Mouse (Mus musculus) cerebellum, adult 11-12 months (tissue): ENCODE measurements at regions not wholly inside any gene's neighbourhood (a gene's known extent, or its start where the extent isn't known, plus 50 kb on each side); places are given as distances from the start of the nearest gene placed in this dataset.

ENCODE experiments used
- DNase-seq: peaks from one replicate; pipeline ENCODE4 v3.0.0; 2022

DNA sequence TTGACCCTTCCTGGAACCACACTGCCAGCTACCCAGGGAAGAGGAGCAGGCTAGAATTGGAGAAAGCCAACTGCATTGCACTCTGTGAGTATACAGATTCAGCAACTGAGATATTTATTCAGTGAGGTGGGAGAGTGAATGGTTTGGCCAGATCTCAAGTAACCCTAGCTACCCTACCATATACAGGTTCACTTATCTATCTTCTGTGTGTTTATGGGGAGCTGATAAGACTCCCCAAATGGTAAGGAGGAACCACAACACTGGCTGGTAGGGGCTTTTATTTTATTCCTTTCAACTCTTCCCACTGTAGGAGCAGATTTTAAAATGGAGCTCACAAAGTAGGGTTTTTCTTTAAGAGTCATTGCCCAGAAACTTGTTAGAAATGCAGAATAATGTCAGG is 62.9 kb downstream of the Arrdc3 start:
- no peak for DNase-seq

DNA sequence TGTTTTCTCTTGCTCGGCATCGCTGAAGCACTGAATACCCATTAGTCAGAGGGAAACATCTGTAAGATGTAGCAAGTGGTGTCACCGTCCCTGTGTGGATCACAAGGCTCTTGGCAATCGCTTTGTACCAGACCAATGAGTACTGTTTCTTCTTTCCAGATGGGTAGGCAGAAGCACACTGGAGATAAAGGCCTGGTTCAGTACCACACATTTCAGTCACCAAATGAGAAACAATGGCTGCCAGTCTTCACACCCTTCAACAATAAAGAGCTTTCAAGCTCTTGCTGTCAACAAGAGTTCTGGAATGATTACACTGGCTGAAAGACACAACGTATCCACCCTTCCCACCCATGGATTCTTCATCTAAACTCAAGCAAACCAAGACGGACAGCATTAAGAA is 64.5 kb downstream of the Arrdc3 start:
- peak; percentile 23 for DNase-seq

DNA sequence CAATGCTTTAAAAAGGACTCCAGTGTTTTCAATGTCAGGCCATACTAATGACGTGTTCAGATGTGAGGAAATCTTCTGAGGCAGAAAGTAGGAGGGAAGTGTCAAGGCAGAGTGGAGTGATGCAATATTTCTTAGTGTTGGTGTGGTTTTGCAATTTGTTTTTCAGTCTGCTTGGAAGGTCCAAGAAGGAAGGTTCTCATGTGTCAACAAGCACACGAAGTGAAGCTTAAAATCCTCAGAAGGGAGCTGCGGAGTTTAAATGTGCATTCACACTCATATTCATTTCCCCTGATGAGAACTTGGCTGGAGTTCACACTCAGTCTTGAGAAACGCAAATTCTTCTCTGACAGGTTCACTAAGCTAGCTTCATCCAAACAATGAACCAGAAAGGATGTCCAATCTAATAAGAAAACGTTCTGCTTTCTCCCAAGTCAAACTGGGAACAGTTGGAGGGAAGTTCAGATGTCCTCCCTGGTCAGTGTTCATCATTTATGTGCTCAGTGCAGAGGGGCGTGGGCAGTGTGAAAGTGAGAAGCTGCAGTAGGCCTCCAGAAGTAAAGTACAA is 66.0 kb downstream of the Arrdc3 start:
- no peak for DNase-seq

DNA sequence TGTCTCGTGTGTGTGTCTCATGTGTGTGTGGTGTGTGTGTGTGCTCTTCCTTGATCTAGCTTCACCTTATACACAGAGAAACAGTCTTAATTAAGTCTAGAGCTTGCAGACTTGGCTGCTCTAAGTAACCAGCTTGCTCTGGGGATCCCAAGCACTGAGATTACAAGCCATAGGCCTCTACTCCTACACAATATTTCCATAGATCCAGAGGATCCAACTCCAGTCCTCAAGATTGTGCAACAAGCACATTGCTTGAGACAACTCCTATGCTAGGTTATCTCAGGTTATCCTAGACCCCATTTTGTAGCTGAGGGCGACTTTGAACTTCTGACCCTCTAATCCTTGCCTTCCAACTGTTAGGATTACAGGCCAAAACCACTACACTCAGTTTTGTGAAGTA is 67.1 kb downstream of the Arrdc3 start:
- DNase-seq: no peak

DNA sequence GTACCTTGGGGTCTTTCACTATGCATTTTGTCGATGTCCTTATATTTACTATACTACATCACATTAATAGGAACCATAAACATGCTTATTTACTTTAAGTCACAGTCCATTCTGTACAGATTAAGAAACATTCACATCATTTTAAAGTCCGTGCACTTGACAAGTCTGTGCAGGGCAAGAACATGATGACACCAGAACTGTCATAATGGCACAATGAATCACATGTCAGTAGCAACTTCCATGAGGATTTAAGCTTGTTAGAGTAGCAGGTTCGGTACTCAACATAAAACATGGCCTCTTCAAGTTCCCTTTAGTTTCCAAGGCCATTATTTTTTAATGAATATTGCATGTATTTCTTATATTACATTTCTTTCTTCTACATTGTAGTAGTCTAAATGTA is 67.6 kb downstream of the Arrdc3 start:
- DNase-seq: no peak

DNA sequence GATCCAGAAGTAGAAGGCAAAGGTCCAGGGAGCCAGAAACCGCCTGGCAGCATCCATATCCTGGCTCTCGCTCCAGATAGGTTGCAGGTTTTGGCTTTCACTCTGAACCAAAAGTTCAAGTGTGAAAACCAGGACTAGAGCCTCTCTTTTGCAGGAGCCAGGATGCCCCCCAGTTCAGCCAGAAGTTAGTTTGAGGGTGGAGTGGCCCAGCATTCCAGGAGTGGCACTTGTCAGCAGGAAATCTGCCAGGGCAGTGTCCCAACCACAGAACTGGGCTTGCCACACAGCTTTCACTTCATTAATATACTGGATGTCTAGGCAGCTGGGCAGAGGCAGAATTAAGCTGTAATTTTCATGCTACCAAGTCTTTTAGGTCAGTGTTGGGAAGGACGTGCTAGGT is 68.1 kb downstream of the Arrdc3 start:
- DNase-seq: no peak

DNA sequence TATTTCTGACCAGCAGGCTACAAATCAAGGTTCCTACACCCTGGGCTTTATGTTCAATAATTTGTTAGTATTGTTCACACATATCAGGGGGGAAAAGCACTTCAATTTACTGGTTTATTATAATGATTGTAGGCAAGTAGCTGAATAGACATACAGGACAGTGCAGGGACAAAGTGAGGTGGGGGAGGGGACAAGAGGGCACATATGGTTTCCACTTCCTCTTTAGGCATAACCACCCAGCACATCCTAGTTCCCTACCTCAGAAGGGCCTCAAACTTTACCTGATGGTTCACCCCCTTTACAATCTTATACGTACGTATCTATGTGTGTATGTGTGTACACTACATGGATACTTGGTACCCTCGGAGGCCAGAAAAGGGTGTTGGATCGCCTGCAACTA is 69.7 kb downstream of the Arrdc3 start:
- DNase-seq: no peak

DNA sequence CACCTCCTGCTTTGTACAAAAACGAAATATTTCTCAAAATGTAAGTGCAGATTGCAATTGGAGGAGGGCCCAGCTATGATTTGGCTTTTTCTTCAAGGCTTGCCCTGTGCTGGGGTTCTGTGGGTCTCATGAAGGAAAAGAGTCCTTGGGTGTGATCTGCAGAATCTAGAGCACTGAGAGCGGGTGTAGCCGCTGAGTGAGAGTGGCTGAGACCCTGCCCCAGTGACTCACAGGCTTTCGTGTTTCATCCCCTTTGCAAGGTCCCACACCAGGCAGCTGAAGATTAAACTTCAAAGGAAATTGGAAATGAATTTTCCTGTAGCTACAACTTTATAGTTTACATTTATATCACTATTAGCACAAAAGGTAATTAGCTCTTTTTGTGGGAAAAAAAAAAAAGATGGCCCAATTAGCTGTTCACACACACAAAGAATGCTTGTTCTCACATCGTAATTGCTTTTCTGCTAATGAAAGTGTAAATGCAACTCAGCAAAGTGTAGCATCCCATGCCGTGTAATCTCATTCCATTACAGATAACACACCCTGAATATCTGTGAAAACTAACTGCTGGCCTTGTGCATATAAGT is 71.0 kb downstream of the Arrdc3 start:
- DNase-seq: no peak

DNA sequence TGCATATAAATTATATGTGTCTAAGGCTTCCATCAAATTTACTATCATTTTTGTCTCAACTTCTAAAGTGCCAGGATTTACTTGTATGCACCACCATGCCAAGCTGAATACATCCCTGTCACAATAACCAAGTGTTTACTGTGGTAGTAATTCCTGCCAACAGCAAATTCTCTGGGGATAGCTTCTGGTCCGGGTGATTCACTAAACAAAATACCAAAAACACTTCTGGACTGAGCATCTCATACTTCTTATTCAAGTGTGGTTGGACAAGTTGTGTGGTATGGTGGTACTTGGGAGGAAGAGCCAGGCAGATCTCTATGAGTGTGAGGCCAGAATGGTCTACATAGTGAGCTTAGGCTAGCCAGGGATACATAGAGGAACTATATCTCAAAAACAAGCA is 73.8 kb downstream of the Arrdc3 start:
- DNase-seq: no peak

DNA sequence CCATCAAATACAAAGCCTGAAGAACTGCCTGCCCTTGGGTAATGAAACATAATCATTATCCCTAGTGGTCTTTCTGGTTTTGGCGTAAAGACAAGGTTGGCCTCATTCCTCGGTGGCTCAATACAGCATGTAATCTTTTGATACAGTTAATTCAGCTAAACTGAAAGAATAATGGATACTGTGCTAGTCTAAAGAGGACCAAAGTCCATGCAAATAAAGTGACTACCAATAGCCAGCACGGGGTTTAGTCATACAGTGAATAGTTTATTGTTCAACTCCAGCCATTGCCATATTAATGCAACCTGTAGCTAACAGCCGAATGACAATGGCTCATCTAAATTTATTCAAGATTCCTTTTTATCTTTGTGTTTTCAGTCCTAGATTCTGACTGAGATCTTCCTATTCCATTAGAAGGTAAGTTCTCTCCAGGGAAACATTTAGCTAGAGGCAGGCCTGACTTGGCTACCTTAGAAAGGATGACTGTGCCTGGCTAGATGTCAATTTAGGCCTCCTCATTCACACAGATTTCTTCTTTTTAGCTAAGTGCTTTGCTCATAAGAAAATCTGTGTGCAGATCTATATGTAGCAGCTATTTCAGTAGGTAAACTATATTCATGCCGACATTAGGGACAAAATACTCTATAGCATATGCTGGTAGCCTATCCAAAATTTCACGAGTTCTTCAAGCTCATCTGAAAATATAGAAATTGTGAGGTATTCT is 74.4 kb downstream of the Arrdc3 start:
- DNase-seq: no peak

DNA sequence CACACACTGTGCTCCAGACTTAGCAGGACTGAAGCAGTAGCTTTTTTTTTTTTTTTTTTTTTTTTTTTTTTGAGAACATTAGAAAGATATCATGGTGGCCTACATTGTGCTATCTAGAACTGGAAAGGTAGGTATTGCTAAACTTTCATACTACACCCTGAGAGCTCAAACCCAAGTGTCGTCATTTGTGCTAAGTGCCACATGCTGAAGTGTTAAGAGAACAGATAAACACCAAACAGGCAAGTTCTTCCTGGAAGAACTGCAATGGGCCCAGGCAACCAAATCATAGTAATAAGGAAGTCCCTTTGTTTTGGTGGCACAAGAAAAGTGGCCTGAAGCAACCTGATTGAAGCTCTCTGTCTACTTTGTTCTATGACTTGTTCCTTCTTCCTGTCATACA is 76.6 kb downstream of the Arrdc3 start:
- no peak for DNase-seq

DNA sequence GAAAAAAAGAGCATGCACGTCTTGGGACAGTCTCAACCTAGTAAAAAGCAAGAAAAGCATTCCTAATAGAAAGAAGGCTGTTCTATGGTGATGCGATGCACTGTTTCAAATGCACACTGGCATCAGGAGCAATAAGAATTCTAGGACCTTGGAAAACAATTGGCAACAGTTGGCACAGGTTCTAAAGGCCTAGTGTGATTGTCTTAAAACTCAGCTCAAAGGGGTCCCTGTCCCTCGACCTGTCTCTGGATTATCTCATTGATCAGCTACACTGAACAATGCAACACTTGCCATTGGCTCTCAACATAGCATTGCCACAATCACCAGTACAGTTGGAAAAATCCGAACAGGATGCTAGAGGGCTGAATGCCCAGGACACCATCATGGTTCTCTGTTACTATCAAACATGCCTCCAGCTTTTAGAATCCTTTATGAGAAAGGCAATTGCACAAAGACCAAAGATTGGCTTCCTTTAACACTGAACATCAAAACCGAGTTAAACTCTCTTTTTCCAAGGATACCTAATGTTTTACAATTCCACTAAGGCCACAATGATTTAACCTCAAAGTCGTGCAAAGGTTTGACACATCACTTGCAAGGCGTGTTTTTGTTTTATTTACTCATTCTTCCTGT is 78.9 kb downstream of the Arrdc3 start:
- DNase-seq: no peak

DNA sequence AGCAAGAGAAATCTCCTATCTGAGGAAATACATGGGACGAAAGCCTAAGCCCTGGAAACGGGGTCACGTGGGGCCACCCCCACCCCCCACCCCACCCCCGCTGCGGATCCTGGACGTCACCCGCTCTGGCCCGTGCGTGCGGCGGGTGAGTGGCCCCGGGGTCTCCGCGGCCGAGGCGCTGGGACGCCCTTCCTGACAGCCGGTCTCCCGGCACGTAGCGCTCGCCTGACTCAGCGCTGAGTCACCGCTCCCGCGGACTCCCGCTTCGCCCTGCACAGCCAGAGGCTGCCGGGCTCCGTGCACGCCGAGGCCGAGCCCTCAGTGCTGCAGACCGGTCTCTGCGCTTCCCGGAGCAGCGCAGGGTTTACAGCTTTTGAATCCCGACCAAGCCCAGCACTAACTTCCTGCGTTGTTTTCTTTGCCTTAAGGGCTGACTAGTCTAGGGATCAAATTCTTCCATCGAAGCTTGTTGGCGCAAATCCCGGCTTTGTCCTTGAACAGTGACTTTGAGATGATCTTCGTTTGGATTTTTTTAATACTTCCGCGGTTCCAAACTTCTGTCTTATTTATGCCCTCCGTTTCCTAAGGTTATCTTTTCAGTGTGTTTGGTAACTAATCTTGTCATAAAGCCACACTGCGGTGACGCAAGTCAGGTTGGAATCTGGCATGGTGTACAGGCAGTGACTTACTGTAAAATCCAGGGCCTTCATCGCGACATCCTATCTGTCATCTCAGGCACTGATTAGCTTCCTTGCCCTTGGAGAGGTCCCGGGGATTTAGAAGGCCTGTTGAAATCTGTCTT is 79.8 kb downstream of the Arrdc3 start:
- peak; percentile 71 for DNase-seq

DNA sequence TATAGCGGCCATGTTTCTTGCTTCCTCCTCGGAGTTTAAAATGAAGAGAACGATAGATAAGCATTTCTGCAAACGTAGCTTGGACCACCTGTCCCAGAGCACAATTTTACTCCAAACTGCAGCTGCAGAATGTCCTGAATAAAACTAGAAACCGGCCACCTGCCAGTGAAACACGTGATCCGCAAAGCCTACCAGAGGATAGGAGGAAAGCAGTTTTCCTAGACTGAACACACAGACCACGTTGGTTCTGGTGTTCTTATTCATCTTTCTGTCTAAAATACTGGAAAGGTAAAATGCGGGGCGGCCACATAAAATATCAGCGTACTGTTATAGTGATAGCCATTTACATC is 80.4 kb downstream of the Arrdc3 start:
- no peak for DNase-seq

DNA sequence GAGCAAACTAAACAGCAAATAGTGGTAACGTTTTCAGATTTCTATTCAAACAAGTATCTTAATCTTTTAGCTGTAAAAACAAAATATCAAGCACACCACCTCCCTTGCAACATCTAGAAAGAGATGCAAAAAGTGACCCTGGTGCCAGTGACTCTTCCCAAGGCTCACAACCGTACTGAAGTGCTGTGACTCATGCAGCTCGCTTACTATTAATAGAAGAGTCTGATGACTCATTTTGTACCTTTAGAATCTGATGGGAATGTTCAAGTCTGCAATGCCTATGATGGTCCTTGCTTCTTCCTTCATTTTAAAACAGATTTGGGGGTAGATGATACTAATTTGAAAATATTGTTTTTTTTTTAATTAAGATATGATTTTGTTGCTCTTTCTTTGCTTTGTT is 88.5 kb downstream of the Arrdc3 start:
- no peak for DNase-seq

DNA sequence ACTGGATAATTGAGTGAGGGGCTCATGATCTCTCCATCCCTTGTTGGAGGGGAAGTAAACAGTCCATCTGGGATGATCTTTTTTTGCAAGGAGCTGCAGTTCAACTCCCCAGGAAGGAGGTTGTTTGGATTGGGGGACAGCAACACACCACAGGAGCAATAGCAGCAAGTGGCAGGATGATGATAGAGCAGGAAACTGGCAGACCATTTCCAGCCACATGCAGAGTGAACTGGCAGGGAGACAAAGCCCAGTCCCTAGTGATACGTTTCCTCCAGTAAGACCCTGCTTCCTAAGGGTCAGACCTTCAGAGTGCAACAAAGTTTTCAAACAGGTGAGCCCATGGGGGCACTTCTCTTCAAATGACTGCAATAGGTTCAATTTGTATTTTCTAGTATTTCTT is 91.2 kb downstream of the Arrdc3 start:
- DNase-seq: no peak

DNA sequence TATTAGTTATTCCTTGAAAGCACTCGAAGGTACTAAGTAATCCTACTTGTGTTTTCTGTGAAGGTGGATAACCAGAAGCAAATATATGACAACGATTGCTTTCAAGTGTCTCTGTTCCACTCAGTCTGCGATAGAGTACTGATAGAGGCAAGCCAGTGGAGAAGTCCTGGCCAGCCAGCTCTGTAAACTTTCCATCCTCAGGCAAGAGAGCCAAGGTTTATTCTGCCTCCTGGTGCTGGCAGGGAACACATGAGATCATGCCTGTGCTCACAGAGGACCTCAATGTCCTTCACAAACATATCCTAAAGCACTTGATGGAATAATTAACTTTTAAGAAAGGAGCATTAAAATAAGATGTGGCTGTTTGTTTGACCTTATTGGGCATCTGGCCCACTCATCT is 94.1 kb downstream of the Arrdc3 start:
- no peak for DNase-seq

DNA sequence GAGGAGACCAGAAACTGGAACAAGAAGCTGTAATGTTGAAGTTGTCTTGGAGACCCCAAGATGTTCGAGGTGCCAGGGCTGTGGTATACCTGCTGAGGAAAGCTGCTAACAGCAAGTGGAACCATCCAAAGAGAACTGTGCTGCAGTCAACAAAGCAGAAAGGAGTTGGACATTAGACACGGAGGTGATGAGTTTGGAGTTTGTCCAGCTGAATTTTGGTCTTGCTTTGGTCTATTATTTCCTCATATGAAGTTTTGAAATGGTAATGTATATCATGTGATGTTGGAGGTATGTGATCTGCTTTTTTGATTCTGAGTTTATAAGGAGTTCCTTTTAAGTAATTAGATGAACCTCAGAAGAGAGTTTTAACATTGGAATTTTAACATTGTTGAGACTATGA is 98.0 kb downstream of the Arrdc3 start:
- no peak for DNase-seq

DNA sequence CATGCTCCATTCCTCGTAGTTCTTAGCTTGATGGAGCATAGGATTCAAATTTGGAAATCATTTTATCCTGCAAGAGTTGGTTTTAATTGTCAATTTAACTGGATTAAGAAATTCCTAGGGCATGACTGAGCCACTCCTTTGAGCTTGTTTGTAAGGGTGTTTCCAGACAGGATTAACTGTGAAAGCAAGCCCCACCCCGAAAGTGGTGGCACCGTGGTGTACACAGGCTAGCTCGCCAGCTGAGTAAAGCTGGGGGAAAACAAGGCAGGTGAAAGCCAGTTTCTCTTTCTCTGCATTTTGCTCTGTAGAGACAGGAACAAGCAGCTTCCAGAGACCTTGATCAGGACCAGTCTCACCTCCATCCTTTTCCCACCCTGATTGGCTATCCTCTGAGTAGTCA is 103.5 kb downstream of the Arrdc3 start:
- no peak for DNase-seq

DNA sequence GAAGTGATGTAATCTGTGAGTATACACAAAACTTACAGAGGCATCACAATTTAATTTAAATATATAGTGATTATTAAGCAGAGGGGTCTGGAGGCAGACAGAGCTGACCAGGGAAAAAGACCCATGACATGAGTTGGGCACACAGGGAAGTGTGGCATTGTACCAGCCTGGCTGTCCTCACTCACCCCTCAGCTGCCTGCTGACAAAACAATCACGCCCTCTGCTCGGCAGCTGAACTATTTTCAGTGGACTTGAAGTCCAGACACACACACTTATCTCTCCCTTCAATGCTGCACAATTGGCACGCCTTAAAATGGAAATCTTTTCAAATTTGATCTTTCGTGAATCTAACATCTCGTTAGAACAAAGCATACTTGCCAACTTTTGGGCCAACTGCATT is 106.6 kb downstream of the Arrdc3 start:
- DNase-seq: no peak

DNA sequence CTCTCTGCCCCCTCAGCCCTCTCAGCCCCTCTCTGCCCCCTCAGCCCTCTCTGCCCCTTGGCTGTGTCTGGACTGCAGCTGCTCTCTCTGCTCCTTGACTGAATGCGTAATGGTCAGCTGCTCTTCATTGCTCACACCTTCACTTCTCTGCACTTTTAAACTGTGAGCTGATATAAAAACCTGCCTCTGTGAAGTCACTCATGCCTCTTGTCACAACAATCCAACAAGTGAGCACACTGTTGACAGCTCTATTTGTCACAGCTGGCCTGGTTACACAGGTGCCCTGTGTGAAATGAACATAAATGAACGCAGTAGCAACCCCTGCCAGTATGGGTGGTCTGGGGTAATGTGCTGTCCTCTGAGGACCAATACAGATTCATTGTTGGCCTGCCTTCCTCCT is 109.2 kb downstream of the Arrdc3 start:
- no peak for DNase-seq

DNA sequence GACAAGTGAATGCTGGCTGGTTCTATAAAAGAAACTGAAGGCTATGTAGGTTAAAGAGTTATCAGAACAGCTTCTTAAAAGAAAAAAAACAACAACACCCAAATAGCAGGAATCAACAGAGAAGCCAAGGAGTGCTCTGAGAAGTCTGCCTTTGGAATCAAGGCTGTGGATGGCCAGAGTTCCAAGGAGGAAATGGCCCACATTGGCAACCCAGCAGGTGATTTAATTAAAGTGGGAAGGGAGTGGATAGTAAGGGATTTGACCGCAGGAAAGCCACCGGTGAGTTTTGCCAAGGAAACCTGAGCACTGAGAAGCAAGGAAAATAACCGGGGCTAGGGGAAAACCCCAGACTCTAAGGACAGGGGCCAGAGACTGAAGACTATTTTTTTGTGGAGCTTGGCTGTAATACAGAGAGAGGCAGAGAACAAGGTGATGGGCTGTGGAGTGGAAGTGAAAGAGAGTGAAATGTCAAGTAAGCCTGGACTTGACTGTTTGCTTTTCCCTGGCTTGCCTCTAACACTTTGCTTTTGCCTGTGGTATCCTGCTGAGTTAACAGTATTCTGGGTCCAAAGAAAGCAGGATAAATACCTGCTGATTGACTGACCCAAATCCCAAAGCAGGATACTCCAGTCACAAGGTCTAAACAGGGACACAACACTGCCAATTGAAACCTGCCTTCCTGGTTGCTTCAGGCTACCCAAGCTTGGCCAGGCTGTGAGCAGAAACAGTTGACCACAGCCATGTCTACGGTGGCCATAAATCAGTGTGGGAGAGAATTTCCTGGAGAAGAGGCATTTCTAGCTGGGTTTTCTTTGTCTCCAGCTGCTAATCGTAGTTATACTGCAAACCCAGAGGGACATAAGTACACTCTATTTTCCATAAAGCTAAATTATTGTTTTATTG is 125.9 kb downstream of the Arrdc3 start:
- no peak for DNase-seq

DNA sequence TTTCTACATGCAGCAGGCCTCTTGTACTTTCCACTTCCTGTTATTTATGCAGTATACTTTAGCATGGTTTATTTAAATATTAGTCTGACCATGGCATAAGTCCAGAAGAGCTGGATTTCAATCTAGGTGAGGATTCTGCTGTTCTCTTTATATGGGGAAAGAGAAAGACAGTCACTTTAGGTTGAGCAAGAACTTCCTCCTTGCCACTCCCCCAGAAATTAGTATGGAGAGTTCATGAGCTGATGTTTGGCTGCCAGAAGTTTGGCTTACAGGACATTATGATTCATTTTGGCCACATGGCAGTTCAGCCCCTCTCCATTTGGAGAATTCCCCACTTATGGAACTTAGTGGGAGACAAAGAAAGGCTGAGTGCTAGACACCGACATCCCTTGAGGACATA is 130.8 kb downstream of the Arrdc3 start:
- DNase-seq: no peak
